In the genomic region with DNA sequence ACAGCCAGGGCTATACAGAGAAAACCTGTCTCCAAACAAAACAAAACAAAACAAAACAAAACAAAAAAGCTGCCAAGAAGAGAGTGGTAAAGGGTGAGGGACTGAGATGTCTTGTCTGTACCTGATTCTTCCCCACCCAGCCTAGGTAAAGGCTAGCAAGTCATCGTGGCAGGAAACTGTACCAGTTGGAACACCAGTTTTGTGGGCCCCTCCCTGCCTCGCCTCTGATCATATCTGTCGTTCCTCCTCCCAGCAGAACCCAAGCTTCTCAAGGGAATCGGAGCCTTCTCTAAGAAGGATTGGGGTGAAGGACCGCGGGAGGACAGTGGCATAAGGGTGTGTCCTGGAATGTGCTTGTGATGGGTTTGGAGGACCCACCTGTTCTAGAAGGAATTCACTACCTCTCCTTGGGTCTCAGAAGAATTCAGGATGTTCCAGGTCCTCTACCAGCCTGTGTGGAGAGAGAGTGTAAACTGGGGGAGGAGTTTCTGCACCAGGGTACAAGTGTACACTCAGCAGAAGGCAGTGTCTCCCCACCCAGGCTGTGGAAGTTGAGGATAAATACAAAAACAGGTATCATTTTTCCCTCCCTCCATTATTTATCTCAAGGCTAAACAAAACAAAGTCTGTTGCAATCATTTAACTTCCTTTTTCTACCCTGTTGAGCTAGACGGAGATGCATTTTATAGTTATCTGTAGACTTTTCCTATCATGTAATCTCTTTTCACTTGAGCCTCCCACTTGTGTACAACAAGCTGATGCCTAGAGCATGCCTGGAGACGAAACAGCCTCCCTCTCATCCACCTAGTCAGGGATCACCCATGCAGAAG, we compare ENCODE assay signal across 18 mouse cellular contexts. TPM values are rescaled to one million over a fixed set of nuclear protein-coding genes. Genes with fewer than 3 reads are reported as not detected.
DNase-seq lines count a peak whose midpoint lies in the region; ATAC-seq and TF ChIP-seq lines count a peak whose summit lies in the region.
"Had no signal": no experiment of that assay in that cellular context is flagged by ENCODE, and none has a peak within 500 bp of the region (broad histone marks: within the 10 kb centered on the region; RNA-seq: fewer than 3 reads in every experiment).

No protein-coding gene starts in this region.

- peak; percentile 27 for DNase-seq in liver, embryonic 13.5 days
- no peak for DNase-seq in stomach, postnatal 0 days (ENCODE audit: low spot score)
- DNase-seq in left cerebral cortex, postnatal 10 days (ENCODE audit: extremely low spot score in 1 of 2, low spot score in 2 of 2) = no peak
- DNase-seq in left cerebral cortex, postnatal 36 days (ENCODE audit: low spot score in 2 of 2) = no peak
- no peak for DNase-seq in embryo, embryonic 9.5 days (ENCODE audit: extremely low spot score)
- DNase-seq: adrenal gland, postnatal 36 days; cerebellum, adult 11 months; cerebellum, postnatal 36 days; heart, adult 11 months; lung, adult 18-20 months had no signal

- TF ChIP-seq POLR2A in bone marrow macrophage, adult 2 months (IDR thresholded peaks at IDR 0.05; ENCODE audit: borderline replicate concordance, low read depth, low read length) = no peak

- peaks cover 11% of the 10 kb centered on the region for H3K36me3 ChIP-seq in intestine, embryonic 16.5 days (ENCODE audit: control insufficient read depth, insufficient read depth, low read length)
- peaks cover 15% of the 10 kb centered on the region for H3K36me3 ChIP-seq in intestine, postnatal 0 days (ENCODE audit: control insufficient read depth, insufficient read depth)
- peaks cover 14% of the 10 kb centered on the region for H3K36me3 ChIP-seq in liver, embryonic 13.5 days
- H3K36me3 ChIP-seq in stomach, postnatal 0 days (ENCODE audit: control insufficient read depth, insufficient read depth, low read length) = peaks cover 7% of the 10 kb centered on the region; the same call in 1 of the 2 replicates

- H3K27me3 ChIP-seq in intestine, embryonic 16.5 days (replicated peaks; ENCODE audit: control insufficient read depth, insufficient read depth, low read length) = no peaks in the 10 kb centered on the region
- H3K27me3 ChIP-seq in intestine, postnatal 0 days (replicated peaks; ENCODE audit: control insufficient read depth, insufficient read depth, low read length) = no peaks in the 10 kb centered on the region
- no peaks in the 10 kb centered on the region for H3K27me3 ChIP-seq in liver, embryonic 13.5 days
- H3K27me3 ChIP-seq in stomach, postnatal 0 days (ENCODE audit: control insufficient read depth, insufficient read depth, low read length) = no peaks in the 10 kb centered on the region
- H3K27me3 ChIP-seq: forebrain, embryonic 15.5 days; neural tube, embryonic 13.5 days had no signal

- WGBS in intestine, embryonic 16.5 days = 67% methylated on average over 8 of the region's 8 CpGs
- WGBS in intestine, postnatal 0 days = 55% methylated on average over 8 of the region's 8 CpGs
- WGBS in liver, embryonic 13.5 days (ENCODE audit: insufficient replicate concordance) = 31% methylated on average over 8 of the region's 8 CpGs
- 57% methylated on average over 8 of the region's 8 CpGs for WGBS in stomach, postnatal 0 days

- intact Hi-C loops in left cerebral cortex, postnatal 10 days (cut with DNase I) = no loop called here
- intact Hi-C loops in left cerebral cortex, postnatal 36 days (cut with DNase I) = loop anchor here (5.0 kb wide), 1 partner anchor 35 kb away; no protein-coding TSS in a partner anchor

- no peak for TF ChIP-seq EP300 in stomach, postnatal 0 days (optimal IDR thresholded peaks at IDR 0.05)

- no peak overlapping the region for H3K4me3 ChIP-seq in intestine, embryonic 16.5 days (ENCODE audit: low read length)
- H3K4me3 ChIP-seq in intestine, postnatal 0 days (ENCODE audit: low read depth, low read length) = no peak overlapping the region
- no peak overlapping the region for H3K4me3 ChIP-seq in bone marrow macrophage, adult 2 months (ENCODE audit: insufficient read depth, low read length)
- no peak overlapping the region for H3K4me3 ChIP-seq in liver, embryonic 13.5 days (replicated peaks)
- no peak overlapping the region for H3K4me3 ChIP-seq in stomach, postnatal 0 days (ENCODE audit: low read depth, low read length)
- H3K4me3 ChIP-seq: forebrain, embryonic 15.5 days; layer of hippocampus, adult 2 months; neural tube, embryonic 13.5 days had no signal

- H3K9me3 ChIP-seq in intestine, embryonic 16.5 days (ENCODE audit: control insufficient read depth, low read length) = no peaks in the 10 kb centered on the region
- no peaks in the 10 kb centered on the region for H3K9me3 ChIP-seq in intestine, postnatal 0 days (ENCODE audit: control insufficient read depth)
- H3K9me3 ChIP-seq in liver, embryonic 13.5 days (replicated peaks) = no peaks in the 10 kb centered on the region
- H3K9me3 ChIP-seq in stomach, postnatal 0 days (ENCODE audit: control insufficient read depth, low read length) = no peaks in the 10 kb centered on the region
- H3K9me3 ChIP-seq: forebrain, embryonic 15.5 days; neural tube, embryonic 13.5 days had no signal

- H3K4me1 ChIP-seq in intestine, embryonic 16.5 days (ENCODE audit: control insufficient read depth, insufficient read depth, low read length) = peaks cover 14% of the 10 kb centered on the region
- peaks cover 3% of the 10 kb centered on the region; the same call in 1 of the 2 replicates for H3K4me1 ChIP-seq in intestine, postnatal 0 days (replicated peaks; ENCODE audit: control insufficient read depth, insufficient read depth, low read length)
- peaks cover 40% of the 10 kb centered on the region for H3K4me1 ChIP-seq in bone marrow macrophage, adult 2 months (ENCODE audit: control insufficient read depth, insufficient read depth, low read length)
- H3K4me1 ChIP-seq in liver, embryonic 13.5 days (replicated peaks) = peaks cover 59% of the 10 kb centered on the region
- H3K4me1 ChIP-seq in stomach, postnatal 0 days (replicated peaks; ENCODE audit: control insufficient read depth, insufficient read depth) = peaks cover 9% of the 10 kb centered on the region; the same call in 1 of the 2 replicates

- no peak overlapping the region for H3K27ac ChIP-seq in intestine, embryonic 16.5 days (ENCODE audit: low read length)
- H3K27ac ChIP-seq in intestine, postnatal 0 days (ENCODE audit: low read depth, low read length) = no peak overlapping the region
- H3K27ac ChIP-seq in bone marrow macrophage, adult 2 months (ENCODE audit: insufficient read depth, low read depth, low read length) = peak overlapping the region; percentile 74
- H3K27ac ChIP-seq in liver, embryonic 13.5 days = peak overlapping the region; percentile 47
- 0 out of 2 replicates have a peak overlapping the region, but pooled peaks have one; percentile 5 for H3K27ac ChIP-seq in stomach, postnatal 0 days (replicated peaks)
- H3K27ac ChIP-seq: forebrain, embryonic 15.5 days; kidney, postnatal 0 days; layer of hippocampus, adult 2 months; neural tube, embryonic 13.5 days had no signal

- ATAC-seq in intestine, embryonic 16.5 days = no peak
- ATAC-seq in intestine, postnatal 0 days = no peak
- 0 out of 2 replicates have a peak, but pooled peaks have one; percentile 11 for ATAC-seq in liver, embryonic 13.5 days (ENCODE audit: low read depth)
- ATAC-seq in stomach, postnatal 0 days (ENCODE audit: low FRiP score, low TSS enrichment) = no peak
- ATAC-seq: forebrain, embryonic 15.5 days had no signal

- TF ChIP-seq CTCF in intestine, postnatal 0 days (IDR thresholded peaks at IDR 0.05; ENCODE audit: low read depth) = no peak
- no peak for TF ChIP-seq CTCF in bone marrow macrophage, adult 2 months (IDR thresholded peaks at IDR 0.05; ENCODE audit: low read depth, low read length)
- no peak for TF ChIP-seq CTCF in stomach, postnatal 0 days (IDR thresholded peaks at IDR 0.05; ENCODE audit: low read depth)

- H3K9ac ChIP-seq in intestine, embryonic 16.5 days (ENCODE audit: low read depth, low read length) = 0 out of 2 replicates have a peak overlapping the region, but pooled peaks have one; percentile 2
- no peak overlapping the region for H3K9ac ChIP-seq in intestine, postnatal 0 days (ENCODE audit: low read depth, low read length)
- 0 out of 2 replicates have a peak overlapping the region, but pooled peaks have one; percentile 0 for H3K9ac ChIP-seq in liver, embryonic 13.5 days
- H3K9ac ChIP-seq in stomach, postnatal 0 days (ENCODE audit: low read length) = no peak overlapping the region
- H3K9ac ChIP-seq: forebrain, embryonic 15.5 days; neural tube, embryonic 13.5 days had no signal

- H3K4me2 ChIP-seq in intestine, embryonic 16.5 days (ENCODE audit: low read depth, low read length) = no peak overlapping the region
- no peak overlapping the region for H3K4me2 ChIP-seq in intestine, postnatal 0 days (replicated peaks; ENCODE audit: low read depth)
- H3K4me2 ChIP-seq in liver, embryonic 13.5 days = peak overlapping the region; percentile 45
- H3K4me2 ChIP-seq in stomach, postnatal 0 days (replicated peaks; ENCODE audit: low read depth) = no peak overlapping the region
- H3K4me2 ChIP-seq: forebrain, embryonic 15.5 days; neural tube, embryonic 13.5 days had no signal

RNA-seq across cellular contexts. Expression of gene Mfsd5, which starts 3.4 kb away (rescaled TPM):
- polyA plus RNA-seq in intestine, embryonic 16.5 days (2015; fragmentation: Nextera tagmentation; extraction: Ambion mirVana) = 74.2 and 77.6 TPM in 2 replicates
- polyA plus RNA-seq in intestine, postnatal 0 days (2015; fragmentation: Nextera tagmentation; extraction: Ambion mirVana) = 80.4 and 81.1 TPM in 2 replicates
- polyA plus RNA-seq in bone marrow macrophage, adult 2 months (2012; ENCODE audit: insufficient read depth, insufficient read length, missing spikeins) = 71.6 and 78.4 TPM in 2 replicates
- 29.0 and 33.7 TPM in 2 replicates for polyA plus RNA-seq in liver, embryonic 13.5 days (2015; fragmentation: Nextera tagmentation; extraction: Ambion mirVana)
- polyA plus RNA-seq in stomach, postnatal 0 days (2015; fragmentation: Nextera tagmentation; extraction: Ambion mirVana) = 81.6 and 83.6 TPM in 2 replicates
- 10 to 100 TPM; 35.7 to 36.0 TPM for total RNA-seq in left cerebral cortex, postnatal 10 days (2021)
- 10 to 100 TPM; 40.9 to 43.9 TPM for total RNA-seq in left cerebral cortex, postnatal 36 days (2021)

RNA-seq across cellular contexts. Expression of gene Gm9918, which starts 12.3 kb away (rescaled TPM):
- 0.13 TPM in 1 of 2 replicates, not detected in the other for polyA plus RNA-seq in intestine, embryonic 16.5 days (2015; fragmentation: Nextera tagmentation; extraction: Ambion mirVana)
- 0.07 TPM in 1 of 2 replicates, not detected in the other for polyA plus RNA-seq in intestine, postnatal 0 days (2015; fragmentation: Nextera tagmentation; extraction: Ambion mirVana)
- not detected in 2 replicates for polyA plus RNA-seq in bone marrow macrophage, adult 2 months (2012; ENCODE audit: insufficient read depth, insufficient read length, missing spikeins)
- polyA plus RNA-seq in liver, embryonic 13.5 days (2015; fragmentation: Nextera tagmentation; extraction: Ambion mirVana) = not detected in 2 replicates
- 0.10 and 0.12 TPM in 2 replicates for polyA plus RNA-seq in stomach, postnatal 0 days (2015; fragmentation: Nextera tagmentation; extraction: Ambion mirVana)
- not detected for total RNA-seq in left cerebral cortex, postnatal 10 days (2021)
- not detected for total RNA-seq in left cerebral cortex, postnatal 36 days (2021)
- total RNA-seq: adrenal gland, postnatal 36 days; layer of hippocampus, adult 2 months; midbrain, postnatal 0 days had no signal
- polyA plus RNA-seq: forebrain, embryonic 15.5 days; midbrain, postnatal 0 days had no signal

RNA-seq across cellular contexts. Expression of gene Espl1, which starts 13.4 kb away (rescaled TPM):
- polyA plus RNA-seq in intestine, embryonic 16.5 days (2015; fragmentation: Nextera tagmentation; extraction: Ambion mirVana) = 18.0 and 21.1 TPM in 2 replicates
- 4.7 and 5.4 TPM in 2 replicates for polyA plus RNA-seq in intestine, postnatal 0 days (2015; fragmentation: Nextera tagmentation; extraction: Ambion mirVana)
- polyA plus RNA-seq in bone marrow macrophage, adult 2 months (2012; ENCODE audit: insufficient read depth, insufficient read length, missing spikeins) = 15.6 and 17.9 TPM in 2 replicates
- 23.3 and 26.3 TPM in 2 replicates for polyA plus RNA-seq in liver, embryonic 13.5 days (2015; fragmentation: Nextera tagmentation; extraction: Ambion mirVana)
- polyA plus RNA-seq in stomach, postnatal 0 days (2015; fragmentation: Nextera tagmentation; extraction: Ambion mirVana) = 2.2 and 4.0 TPM in 2 replicates
- total RNA-seq in left cerebral cortex, postnatal 10 days (2021) = 1 to 10 TPM; 2.0 to 2.9 TPM
- total RNA-seq in left cerebral cortex, postnatal 36 days (2021) = 1 to 10 TPM; 1.1 TPM

RNA-seq across cellular contexts. Expression of gene Rarg, which starts 25.4 kb away (rescaled TPM):
- polyA plus RNA-seq in intestine, embryonic 16.5 days (2015; fragmentation: Nextera tagmentation; extraction: Ambion mirVana) = 13.6 and 14.7 TPM in 2 replicates
- 5.9 and 7.3 TPM in 2 replicates for polyA plus RNA-seq in intestine, postnatal 0 days (2015; fragmentation: Nextera tagmentation; extraction: Ambion mirVana)
- 29.8 and 30.4 TPM in 2 replicates for polyA plus RNA-seq in bone marrow macrophage, adult 2 months (2012; ENCODE audit: insufficient read depth, insufficient read length, missing spikeins)
- polyA plus RNA-seq in liver, embryonic 13.5 days (2015; fragmentation: Nextera tagmentation; extraction: Ambion mirVana) = 2.5 and 3.0 TPM in 2 replicates
- 27.2 and 34.6 TPM in 2 replicates for polyA plus RNA-seq in stomach, postnatal 0 days (2015; fragmentation: Nextera tagmentation; extraction: Ambion mirVana)
- total RNA-seq in left cerebral cortex, postnatal 10 days (2021) = 10 to 100 TPM in 1 of 2 experiments, 1 to 10 TPM in 1; 9.3 to 11.4 TPM
- total RNA-seq in left cerebral cortex, postnatal 36 days (2021) = 10 to 100 TPM; 13.1 to 13.9 TPM

RNA-seq across cellular contexts. Expression of gene Pfdn5, which starts 43.2 kb away (rescaled TPM):
- polyA plus RNA-seq in intestine, embryonic 16.5 days (2015; fragmentation: Nextera tagmentation; extraction: Ambion mirVana) = 280 and 283 TPM in 2 replicates
- polyA plus RNA-seq in intestine, postnatal 0 days (2015; fragmentation: Nextera tagmentation; extraction: Ambion mirVana) = 339 and 341 TPM in 2 replicates
- polyA plus RNA-seq in bone marrow macrophage, adult 2 months (2012; ENCODE audit: insufficient read depth, insufficient read length, missing spikeins) = 542 and 550 TPM in 2 replicates
- polyA plus RNA-seq in liver, embryonic 13.5 days (2015; fragmentation: Nextera tagmentation; extraction: Ambion mirVana) = 133 and 151 TPM in 2 replicates
- polyA plus RNA-seq in stomach, postnatal 0 days (2015; fragmentation: Nextera tagmentation; extraction: Ambion mirVana) = 321 and 336 TPM in 2 replicates
- total RNA-seq in left cerebral cortex, postnatal 10 days (2021) = 100 to 1,000 TPM; 344 to 355 TPM
- 100 to 1,000 TPM; 374 to 425 TPM for total RNA-seq in left cerebral cortex, postnatal 36 days (2021)

Comparison
In these comparisons a context has a peak if more than half of its experiments do, and no peak if none do; other contexts are left out.
1. H3K9ac ChIP-seq: peak in intestine, embryonic 16.5 days (single experiment) and liver, embryonic 13.5 days (single experiment); none in intestine, postnatal 0 days (single experiment) and stomach, postnatal 0 days (single experiment).
2. H3K27ac ChIP-seq: peak in bone marrow macrophage, adult 2 months (single experiment), liver, embryonic 13.5 days (single experiment) and stomach, postnatal 0 days (single experiment); none in intestine, embryonic 16.5 days (single experiment) and intestine, postnatal 0 days (single experiment).